Mouse (Mus musculus) myocyte (in vitro differentiated cells): ENCODE data around the gene Ganc.

Source experiments
- E2F4 ChIP-seq: IDR thresholded peaks from one replicate; pipeline ENCODE4 v1.6.1; 2011; ENCODE audit warnings: mild to moderate bottlenecking, control low read depth, moderate library complexity; ENCODE audit not compliant: insufficient read depth
- MYOD1 ChIP-seq, 3 experiments: IDR thresholded peaks; one replicate each; pipeline ENCODE4 v1.6.1; 2011; ENCODE audit warnings: control low read depth in 2 of 3, low read depth in 2 of 3, mild to moderate bottlenecking in 2 of 3, moderate library complexity in 1 of 3; ENCODE audit not compliant: insufficient read length in 2 of 3, control insufficient read depth in 1 of 3
- POLR2A ChIP-seq: IDR thresholded peaks from one replicate; pipeline ENCODE4 v1.6.1; 2011; ENCODE audit warnings: low read depth, mild to moderate bottlenecking, control low read depth, moderate library complexity; ENCODE audit not compliant: insufficient read length
- TCF12 ChIP-seq: IDR thresholded peaks from one replicate; pipeline ENCODE4 v1.6.1; 2011; ENCODE audit warnings: mild to moderate bottlenecking, control low read depth; ENCODE audit not compliant: poor library complexity, insufficient read depth, severe bottlenecking

DNA sequence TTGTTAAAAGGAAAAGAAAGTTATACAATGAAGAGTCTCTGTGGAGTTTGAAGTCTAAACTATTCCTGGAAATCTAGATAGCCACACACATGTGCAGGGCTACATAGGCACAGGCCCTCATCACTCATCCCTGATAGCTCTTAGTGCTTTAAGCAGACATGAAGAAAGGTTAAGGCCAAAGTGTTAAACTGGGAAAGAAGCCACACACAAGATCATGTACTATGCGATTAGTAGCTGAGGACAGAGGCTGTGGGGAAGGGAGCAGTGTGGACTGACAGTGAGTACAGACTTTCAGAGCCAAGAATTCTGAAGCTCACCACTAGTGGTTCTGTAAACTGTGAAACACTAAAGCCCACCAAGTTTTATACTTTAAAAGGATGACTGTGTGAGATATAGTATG lies 12.8 kb upstream of the Ganc start:
- TF ChIP-seq E2F4 (no peak), MYOD1 (IDR thresholded peaks at IDR 0.05; ENCODE audit: control insufficient read depth in 1 of 3, insufficient read length in 2 of 3, low read depth in 2 of 3) (no peak), TCF12 (no peak), POLR2A (no peak)
